Mouse (Mus musculus) heart, postnatal 0 days (tissue): ENCODE results near the gene Cyld. TPM values are rescaled to one million over a fixed set of nuclear protein-coding genes. Genes with fewer than 3 reads are reported as not detected.
"Not testable (repeated sequence)": the region's sequence is repeated elsewhere in the genome, so short reads cannot be mapped to it uniquely, and the experiment has no call there.

Source experiments
- ATAC-seq: fragments of 200-750 bp; cut with Nextera tagmentation; 2 replicates; pipeline ENCODE4 v1.8.0; 2017; ENCODE audit warnings: low read depth, moderate number of reproducible peaks, moderate library complexity; ENCODE audit not compliant: insufficient read depth
- DNase-seq: peaks from one replicate; pipeline ENCODE4 v3.0.0-alpha.2; 2016; ENCODE audit warnings: low spot score
- H3K27ac ChIP-seq: fragments of 300-500 bp; sonication (generic); 2 replicates; pipeline ENCODE4 v1.5.1; 2014; ENCODE audit warnings: low read depth, mild to moderate bottlenecking
- H3K27me3 ChIP-seq: fragments of 300-500 bp; sonication (generic); 2 replicates; pipeline ENCODE4 v1.6.1; 2014; ENCODE audit warnings: low read length, mixed read lengths; ENCODE audit not compliant: control insufficient read depth, insufficient read depth
- H3K36me3 ChIP-seq: fragments of 300-500 bp; sonication (generic); replicated peaks from 2 replicates; pipeline ENCODE4 v1.6.1; 2014; ENCODE audit warnings: low read length, mixed read lengths; ENCODE audit not compliant: control insufficient read depth, insufficient read depth
- H3K4me1 ChIP-seq: fragments of 300-500 bp; sonication (generic); 2 replicates; pipeline ENCODE4 v1.6.1; 2014; ENCODE audit warnings: antibody characterized with exemption; ENCODE audit not compliant: control insufficient read depth, insufficient read depth
- H3K4me2 ChIP-seq: fragments of 300-500 bp; sonication (generic); 2 replicates; pipeline ENCODE4 v1.6.1; 2014; ENCODE audit warnings: low read depth, mild to moderate bottlenecking, low read length, moderate library complexity
- H3K4me3 ChIP-seq: fragments of 300-500 bp; sonication (generic); 2 replicates; pipeline ENCODE4 v1.5.1; 2014; ENCODE audit warnings: low read depth, low read length
- H3K9ac ChIP-seq: fragments of 300-500 bp; sonication (generic); replicated peaks from 2 replicates; pipeline ENCODE4 v1.6.1; 2014; ENCODE audit warnings: low read depth, low read length, mixed read lengths
- H3K9me3 ChIP-seq: fragments of 300-500 bp; sonication (generic); replicated peaks from 2 replicates; pipeline ENCODE4 v1.6.1; 2016; ENCODE audit warnings: low read length; ENCODE audit not compliant: control insufficient read depth
- CTCF ChIP-seq: IDR thresholded peaks from 2 replicates; pipeline ENCODE4 v1.5.1; 2016; ENCODE audit warnings: antibody characterized with exemption, control low read depth, low read depth
- EP300 ChIP-seq: IDR thresholded peaks from 2 replicates; pipeline ENCODE4 v1.6.1; 2016; ENCODE audit warnings: antibody characterized with exemption, low read depth
- WGBS: fragments of 180-500 bp; shearing (Covaris S2); extraction: QIAGEN DNeasy Blood & Tissue Kit; methylation state at CpG from one replicate; pipeline ENCODE4 v1.1.7; 2014; 5-methylcytosine and 5-hydroxymethylcytosine counted together
- polyA plus RNA-seq: library from polyadenylated mRNA; unstranded; fragments of >200 nt; fragmentation: Nextera tagmentation; extraction: Ambion mirVana; gene quantifications from 2 replicates; pipeline ENCODE4 v1.2.1, GENCODE M21; 2015
- total RNA-seq: library from RNA; depleted of rRNA; stranded (reverse); fragments of >200 nt; gene quantifications from 2 replicates; pipeline ENCODE4 v1.2.3, GENCODE M21; 2014; ENCODE audit warnings: low replicate concordance

The Cyld gene
- total and polyA plus RNA-seq, 2 experiments from 2014 or later = 8.2 to 13.4 TPM

GRCm38 (mm10) chr8:88781283-88781682 is 84.5 kb downstream of the Cyld start:
- no peaks in the 10 kb centered on the region for H3K9me3 ChIP-seq
- no peak overlapping the region for H3K9ac ChIP-seq
- H3K4me2 ChIP-seq = no peak overlapping the region
- H3K27ac ChIP-seq = no peak overlapping the region
- DNase-seq = no peak
- no peaks in the 10 kb centered on the region for H3K4me1 ChIP-seq
- TF ChIP-seq CTCF (no peak), EP300 (no peak)
- no peak for ATAC-seq
- no peak overlapping the region for H3K4me3 ChIP-seq
- WGBS = 67% methylated on average over 5 of the region's 5 CpGs
- H3K36me3 ChIP-seq = no peaks in the 10 kb centered on the region
- 0 out of 2 replicates have a peak, but pooled peaks cover 4% of the 10 kb centered on the region for H3K27me3 ChIP-seq

- no peak overlapping the region for H3K4me3 ChIP-seq
- no peak overlapping the region for H3K4me2 ChIP-seq
- H3K9me3 ChIP-seq = no peaks in the 10 kb centered on the region
- no peak for TF ChIP-seq EP300
- no peak for TF ChIP-seq CTCF
- no peaks in the 10 kb centered on the region for H3K4me1 ChIP-seq
- 78% methylated on average over 1 of the region's 1 CpGs for WGBS
- no peak overlapping the region for H3K27ac ChIP-seq
- ATAC-seq = no peak
- H3K27me3 ChIP-seq = 0 out of 2 replicates have a peak, but pooled peaks cover 4% of the 10 kb centered on the region
- no peak for DNase-seq
- H3K36me3 ChIP-seq = no peaks in the 10 kb centered on the region
- H3K9ac ChIP-seq = no peak overlapping the region
These were observed 86.9 kb downstream of the Cyld start for GRCm38 (mm10) chr8:88783722-88784121.

GRCm38 (mm10) chr8:88788335-88788734 is 91.5 kb downstream of the Cyld start:
- H3K9ac ChIP-seq, H3K9me3 ChIP-seq, H3K4me2 ChIP-seq, DNase-seq, H3K4me1 ChIP-seq, ATAC-seq, H3K27ac ChIP-seq, H3K36me3 ChIP-seq, H3K4me3 ChIP-seq, H3K27me3 ChIP-seq: not testable (repeated sequence)
- WGBS = 60% methylated on average over 3 of the region's 3 CpGs

GRCm38 (mm10) chr8:88792691-88793323 is 96.0 kb downstream of the Cyld start:
- Histone ChIP-seq H3K9ac (no peak overlapping the region), H3K9me3 (no peaks in the 10 kb centered on the region), H3K4me3 (no peak overlapping the region), H3K4me2 (no peak overlapping the region), H3K36me3 (no peaks in the 10 kb centered on the region), H3K4me1 (no peaks in the 10 kb centered on the region), H3K27ac (no peak overlapping the region), H3K27me3 (no peaks in the 10 kb centered on the region)
- peak; percentile 60; the same call in 1 of the 2 replicates for ATAC-seq
- no peak for TF ChIP-seq CTCF
- TF ChIP-seq EP300 = no peak
- 57% methylated on average over 8 of the region's 8 CpGs for WGBS
- DNase-seq = peak; percentile 39

DNA sequence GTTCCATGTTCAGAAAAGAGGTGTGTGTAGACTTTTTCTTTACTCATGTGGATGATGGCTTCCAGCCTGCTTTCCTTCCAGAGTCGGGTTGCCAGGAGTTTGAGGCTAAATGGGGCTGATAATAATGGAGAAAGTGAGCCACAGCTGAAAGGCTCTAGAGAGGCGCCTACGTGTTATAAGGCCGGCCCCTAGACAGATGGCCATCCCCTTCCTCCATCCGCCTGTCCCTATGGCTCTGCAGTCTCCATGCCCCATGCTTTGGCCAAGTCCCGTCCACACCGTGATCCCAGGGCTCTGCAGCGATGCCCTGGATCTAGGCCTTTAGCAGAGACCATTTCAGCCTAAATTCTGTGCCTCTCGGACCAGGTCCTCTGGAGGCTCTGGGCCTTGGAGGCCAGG is 96.5 kb downstream of the Cyld start:
- Histone ChIP-seq H3K36me3 (no peaks in the 10 kb centered on the region), H3K9ac (no peak overlapping the region), H3K4me1 (no peaks in the 10 kb centered on the region), H3K4me2 (no peak overlapping the region), H3K4me3 (no peak overlapping the region), H3K9me3 (no peaks in the 10 kb centered on the region), H3K27me3 (no peaks in the 10 kb centered on the region), H3K27ac (no peak overlapping the region)
- TF ChIP-seq CTCF (no peak), EP300 (no peak)
- ATAC-seq (no peak), DNase-seq (no peak)
- WGBS = 80% methylated on average over 9 of the region's 9 CpGs
